Mouse (Mus musculus) megakaryocyte-erythroid progenitor cell, adult 5-6 weeks (primary cell): ENCODE measurements around the gene Gpi1. TPM values are rescaled to one million over a fixed set of nuclear protein-coding genes. Genes with fewer than 3 reads are reported as not detected.
A peak's percentile ranks its signal among the peaks of the same experiment; 100 is the strongest.
"Not testable (repeated sequence)": the region's sequence is repeated elsewhere in the genome, so short reads cannot be mapped to it uniquely, and the experiment has no call there.

Experiments used
- ATAC-seq: replicated peaks from 2 replicates; pipeline ENCODE4 v1.8.0; 2016; ENCODE audit warnings: mild to moderate bottlenecking, inconsistent platforms; ENCODE audit not compliant: severe bottlenecking, poor library complexity, low FRiP score, low TSS enrichment
- total RNA-seq, 2 experiments: library from RNA; stranded (forward) in 1 of 2; stranded (reverse) in 1 of 2; fragments of 200-1000, 215-1000 nt in 1 of 2; fragments of >200 nt in 1 of 2; fragmentation: Nextera tagmentation in 1 of 2; gene quantifications; 2 replicates each; pipeline ENCODE4 v1.2.3; 2014 to 2017

Gene Gpi1
- total RNA-seq, 2 experiments from 2014 or later: 178 to 227 TPM

GRCm38 (mm10) chr7:34232785-34233725 is 2.9 kb upstream of the Gpi1 start:
- no peak for ATAC-seq

DNA sequence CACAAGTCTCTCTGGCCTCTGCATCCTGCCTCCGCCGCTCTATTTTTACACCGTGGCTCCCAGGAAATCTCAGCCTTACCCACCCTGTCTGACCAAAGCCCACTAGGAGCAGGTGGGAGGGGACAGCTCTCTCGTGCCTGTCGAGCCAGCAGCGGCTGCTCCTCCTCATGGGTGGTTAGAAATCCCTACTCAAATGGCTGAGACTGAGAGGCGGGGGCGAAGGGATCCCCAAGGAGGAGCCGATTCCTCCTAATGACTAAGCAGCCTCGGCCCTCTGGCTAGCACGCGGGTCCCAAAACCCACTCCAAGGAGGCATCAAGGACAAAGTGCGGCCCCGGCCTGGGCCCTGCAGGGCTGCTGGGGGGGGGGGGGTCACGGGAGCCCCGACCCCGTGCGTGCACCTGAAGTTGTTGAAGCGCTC is 435 bp downstream of the Gpi1 start:
- no peak for ATAC-seq

GRCm38 (mm10) chr7:34229153-34229552 is 983 bp downstream of the Gpi1 start:
- no peak for ATAC-seq

GRCm38 (mm10) chr7:34228641-34229040 is 1.5 kb downstream of the Gpi1 start:
- 0 out of 2 replicates have a peak, but pooled peaks have one; percentile 11 for ATAC-seq

DNA sequence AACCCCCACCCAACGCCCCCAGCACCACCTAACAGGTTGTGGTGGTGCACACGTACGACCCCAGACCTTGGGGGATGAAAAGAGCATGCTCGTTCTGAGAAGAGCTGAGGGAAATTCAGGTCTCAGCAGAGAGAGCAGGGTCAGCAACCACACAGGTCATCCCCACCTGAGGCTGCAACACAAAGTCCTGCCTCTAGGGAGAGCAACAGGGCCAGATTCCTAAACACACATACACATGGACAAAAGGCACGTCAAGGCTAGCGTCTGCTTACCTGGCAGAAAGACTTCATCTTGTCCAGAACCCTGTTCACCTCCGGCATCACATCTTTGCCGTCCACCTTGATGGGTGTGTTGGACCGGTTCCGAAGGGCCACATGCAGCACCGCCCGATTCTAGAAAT is 3.3 kb downstream of the Gpi1 start:
- no peak for ATAC-seq

- ATAC-seq: peak; percentile 59
Measured at GRCm38 (mm10) chr7:34226086-34226485, 4.0 kb downstream of the Gpi1 start.

DNA sequence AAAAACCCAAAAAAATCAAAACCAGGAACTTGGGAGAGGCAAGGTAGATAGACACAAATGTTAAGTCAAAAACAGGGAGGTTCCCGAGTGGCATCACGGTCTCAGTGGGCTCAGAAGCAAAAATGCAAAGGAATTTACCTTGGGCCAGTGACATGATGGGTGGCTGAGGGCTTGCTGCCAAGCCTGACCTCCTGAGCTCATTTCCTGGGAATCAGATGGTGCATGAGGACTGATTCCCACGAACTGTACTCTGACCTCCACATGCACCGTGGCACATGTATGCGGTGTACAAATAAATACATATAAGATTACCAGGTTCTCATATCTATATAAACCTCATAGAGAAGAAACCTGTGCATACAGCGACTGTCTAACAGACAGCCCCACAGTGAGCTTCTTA is 5.8 kb downstream of the Gpi1 start:
- no peak for ATAC-seq

GRCm38 (mm10) chr7:34222340-34222739 is 7.8 kb downstream of the Gpi1 start:
- ATAC-seq: no peak

DNA sequence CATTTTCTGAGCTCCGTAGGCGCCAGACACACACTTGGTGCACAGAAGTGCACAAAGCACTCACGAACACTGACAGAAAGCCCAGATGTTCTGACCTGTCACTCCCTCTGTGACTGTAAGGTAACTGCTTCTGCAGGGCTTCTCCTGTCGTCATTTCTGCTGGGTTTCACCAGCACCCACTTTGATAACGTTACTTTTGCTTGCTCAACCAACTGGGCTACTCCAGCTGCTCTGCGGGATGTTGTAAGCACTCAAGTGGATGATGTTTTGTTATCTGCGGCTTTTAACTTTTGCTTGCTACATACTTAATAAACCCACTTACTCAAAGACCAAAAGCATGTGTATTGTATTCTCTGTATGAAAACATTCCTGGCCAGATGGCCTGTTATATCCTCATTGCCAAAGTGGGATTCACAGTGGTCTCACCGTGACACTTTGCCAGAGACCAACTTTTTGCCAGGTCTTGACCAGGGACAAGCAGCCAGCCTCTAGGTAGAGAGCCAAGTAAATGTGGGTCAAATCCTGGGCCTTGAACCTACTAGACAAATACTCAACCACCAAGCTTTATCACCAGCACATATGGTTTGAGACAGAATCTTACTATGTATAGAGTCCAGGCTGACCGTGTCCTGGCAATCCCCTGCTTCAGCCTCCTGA is 8.4 kb downstream of the Gpi1 start:
- ATAC-seq: no peak

DNA sequence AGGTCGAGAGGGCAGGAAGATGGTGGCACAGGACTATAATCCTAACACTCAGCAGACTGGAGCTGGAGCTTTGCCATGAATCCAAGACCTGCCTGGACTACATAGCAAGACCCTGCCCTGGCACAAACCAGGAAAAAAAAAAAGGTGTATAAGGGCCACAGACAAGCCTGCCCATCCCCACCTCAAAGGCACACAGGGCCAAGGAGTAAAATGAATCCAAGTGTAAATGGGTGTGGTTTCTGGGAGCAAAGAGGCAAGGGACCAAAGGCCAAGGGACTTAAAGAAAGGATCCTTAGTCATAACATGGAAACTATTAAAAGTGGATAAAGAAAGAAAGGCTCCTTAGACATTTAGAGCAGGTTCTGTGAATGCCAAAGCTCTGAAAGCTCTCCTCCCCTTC is 11.6 kb downstream of the Gpi1 start:
- ATAC-seq: no peak

GRCm38 (mm10) chr7:34216474-34216873 is 13.7 kb downstream of the Gpi1 start:
- no peak for ATAC-seq

GRCm38 (mm10) chr7:34215481-34215880 is 14.7 kb downstream of the Gpi1 start:
- no peak for ATAC-seq

DNA sequence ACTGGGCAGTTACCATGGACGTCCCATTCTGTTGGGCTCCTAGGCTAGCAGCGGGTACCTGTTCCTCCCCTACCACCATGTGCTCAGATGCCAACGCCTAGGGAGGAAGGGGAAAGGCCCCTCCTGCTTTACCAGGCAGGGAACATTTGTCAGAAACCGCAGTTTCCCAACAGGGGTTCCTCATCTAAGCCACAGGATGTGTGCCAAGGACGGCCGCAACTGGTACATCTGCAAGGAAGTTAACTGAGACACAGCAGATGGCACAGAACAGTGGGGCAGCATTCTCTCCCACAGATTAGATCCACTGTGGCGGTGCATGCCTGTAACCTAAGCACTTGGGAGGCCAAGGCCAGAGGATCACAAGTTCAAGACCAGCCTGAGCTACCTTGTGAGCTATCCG is 15.5 kb downstream of the Gpi1 start:
- no peak for ATAC-seq

DNA sequence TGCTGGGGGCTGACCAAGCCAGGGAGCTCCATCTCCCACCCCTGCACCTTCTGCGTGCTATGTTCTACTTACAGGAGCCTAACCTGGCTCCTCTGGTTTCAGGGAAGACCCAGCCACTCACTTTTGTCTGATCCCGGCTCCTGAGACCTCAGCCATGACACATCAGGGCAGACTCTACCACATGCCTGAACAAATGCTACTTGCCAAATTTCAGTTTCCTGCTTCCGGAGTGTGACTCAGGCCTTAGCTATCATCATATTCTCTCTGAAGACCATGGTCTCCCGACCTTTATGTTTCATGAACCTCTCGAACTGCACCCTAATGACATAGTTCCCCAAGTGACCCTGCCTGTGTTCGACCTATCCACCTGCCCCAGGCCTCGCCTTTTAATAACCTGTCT is 16.9 kb downstream of the Gpi1 start:
- ATAC-seq: no peak

DNA sequence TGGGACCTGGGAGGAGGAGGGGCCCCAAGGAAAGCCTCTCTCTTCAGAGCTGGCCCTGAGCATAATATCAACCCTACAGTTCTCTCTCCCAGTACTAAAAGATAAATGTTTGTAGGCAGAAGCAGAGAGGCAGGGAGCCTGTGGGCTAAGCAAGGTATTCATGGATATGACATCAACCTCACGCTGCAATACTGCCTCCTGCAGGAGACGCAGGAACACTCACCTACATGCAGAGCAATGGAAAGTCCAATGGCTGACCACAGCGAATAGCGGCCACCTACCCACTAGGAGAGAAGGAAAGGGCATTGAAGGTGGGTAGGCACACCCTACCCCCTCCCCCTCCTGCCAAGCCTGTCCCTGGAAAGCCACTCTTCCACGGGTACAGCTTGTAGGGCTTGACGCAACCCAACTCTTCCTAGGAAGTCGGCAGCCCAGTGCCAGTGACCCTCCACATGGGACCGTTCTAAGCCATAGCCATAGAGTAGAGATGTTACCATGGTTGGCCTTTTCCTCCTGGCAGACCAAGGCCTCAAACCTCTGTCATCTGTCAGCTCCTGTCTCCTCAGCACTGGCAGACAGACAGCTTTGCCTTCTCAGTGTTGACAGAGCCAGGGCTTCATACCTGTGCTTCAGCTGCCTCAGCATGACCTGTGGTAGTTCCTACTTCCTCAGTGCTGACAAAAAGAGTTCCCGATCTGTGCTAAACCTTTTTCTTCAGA is 21.9 kb downstream of the Gpi1 start:
- peak; percentile 17; the same call in 1 of the 2 replicates for ATAC-seq

DNA sequence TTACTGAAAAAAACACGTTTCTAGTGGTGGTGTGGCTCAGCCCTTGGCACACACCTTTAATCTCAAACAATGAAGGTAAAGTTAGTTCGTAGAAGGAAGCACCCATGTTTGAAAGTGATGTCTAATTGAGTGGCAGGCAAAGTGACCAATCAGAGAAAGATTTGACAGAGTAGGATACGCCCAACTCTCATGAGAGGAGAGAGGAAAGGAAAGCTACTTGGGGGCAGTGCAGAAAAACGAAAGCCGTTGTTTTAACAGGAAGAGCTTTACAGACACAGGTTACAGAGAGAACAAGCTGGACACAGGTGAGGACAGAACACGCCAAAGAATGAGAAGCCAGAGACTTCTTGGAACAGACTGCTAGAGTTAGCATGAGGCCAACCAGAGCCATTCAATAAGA is 23.8 kb downstream of the Gpi1 start:
- no peak for ATAC-seq

DNA sequence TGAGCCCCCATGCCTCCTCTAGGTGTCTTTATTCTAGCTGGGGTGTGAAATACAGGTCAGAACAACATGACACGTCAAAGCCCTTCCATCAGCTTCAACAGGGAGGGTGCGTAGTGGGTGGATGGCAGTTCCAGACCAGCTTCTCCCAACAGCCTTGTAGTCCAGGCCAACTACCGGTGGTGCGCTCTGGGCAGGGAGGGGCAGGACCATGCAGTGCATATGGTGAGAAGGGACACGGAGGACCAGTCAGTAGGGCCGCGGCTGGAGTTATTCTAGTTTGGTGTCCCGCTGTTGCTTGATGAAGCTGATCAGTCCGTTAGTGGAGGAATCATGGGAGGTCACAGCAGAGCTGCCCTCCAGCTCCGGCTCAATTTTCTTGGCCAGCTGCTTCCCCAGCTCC is 28.0 kb downstream of the Gpi1 start:
- not testable (repeated sequence) for ATAC-seq

- ATAC-seq: no peak
Measured at GRCm38 (mm10) chr7:34200829-34201228, 29.3 kb downstream of the Gpi1 start.

DNA sequence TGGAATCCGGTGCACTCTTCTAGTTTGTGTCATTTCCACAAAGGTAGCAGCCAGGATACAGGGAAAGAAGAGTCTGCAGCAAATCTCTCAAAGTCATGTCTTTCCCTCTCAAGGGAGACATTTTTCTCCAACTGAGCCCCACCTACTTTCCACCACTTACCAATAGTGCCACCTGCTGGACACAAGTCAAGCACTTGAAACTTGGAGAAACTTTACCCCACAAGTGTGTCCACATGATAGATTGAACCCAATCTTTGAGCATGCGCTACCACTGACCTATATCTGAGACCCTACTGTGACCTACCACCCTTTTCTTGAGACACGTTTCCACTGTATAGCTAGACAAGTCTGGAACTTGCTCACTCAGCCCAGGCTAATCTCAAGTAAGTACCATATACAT is 31.8 kb downstream of the Gpi1 start:
- peak; percentile 58 for ATAC-seq
